In genomic region chr19:53093294-53093693, GRCm38 (mm10) we compare ENCODE assay signal across 29 mouse cellular contexts. TPM values are rescaled to one million over a fixed set of nuclear protein-coding genes. Genes with fewer than 3 reads are reported as not detected.
DNase-seq lines count a peak whose midpoint lies in the region; ATAC-seq and TF ChIP-seq lines count a peak whose summit lies in the region.
"Had no signal": no experiment of that assay in that cellular context is flagged by ENCODE, and none has a peak within 500 bp of the region (broad histone marks: within the 10 kb centered on the region; RNA-seq: fewer than 3 reads in every experiment).

No protein-coding gene starts in this region.

- H3K27me3 ChIP-seq in heart, embryonic 10.5 days (ENCODE audit: insufficient read depth, poor library complexity, severe bottlenecking): no peaks in the 10 kb centered on the region
- H3K27me3 ChIP-seq in liver, embryonic 14.5 days (ENCODE audit: control insufficient read depth, insufficient read depth, low read length): no peaks in the 10 kb centered on the region
- no peaks in the 10 kb centered on the region for H3K27me3 ChIP-seq in midbrain, embryonic 15.5 days (replicated peaks)
- H3K27me3 ChIP-seq: heart, embryonic 13.5 days; midbrain, embryonic 13.5 days; neural tube, embryonic 12.5 days had no signal

- H3K9ac ChIP-seq in liver, embryonic 14.5 days (replicated peaks): no peak overlapping the region; the same call in 1 of the 2 replicates
- H3K9ac ChIP-seq in midbrain, embryonic 15.5 days: no peak overlapping the region
- H3K9ac ChIP-seq: heart, embryonic 13.5 days; midbrain, embryonic 13.5 days; neural tube, embryonic 12.5 days had no signal

- no peak for TF ChIP-seq CTCF in liver, embryonic 14.5 days (IDR thresholded peaks at IDR 0.05; ENCODE audit: low read depth)

- 30% methylated on average over 3 of the region's 3 CpGs for WGBS in heart, embryonic 10.5 days
- WGBS in liver, embryonic 14.5 days (ENCODE audit: insufficient replicate concordance): 5% methylated on average over 3 of the region's 3 CpGs
- WGBS in midbrain, embryonic 15.5 days: 93% methylated on average over 3 of the region's 3 CpGs

- H3K4me1 ChIP-seq in heart, embryonic 10.5 days: peaks cover 25% of the 10 kb centered on the region
- H3K4me1 ChIP-seq in liver, embryonic 14.5 days (replicated peaks; ENCODE audit: control insufficient read depth in 2 of 2, insufficient read depth in 2 of 2, low read length in 1 of 2): peaks cover 18 to 36% of the 10 kb centered on the region in 2 experiments
- H3K4me1 ChIP-seq in midbrain, embryonic 15.5 days: 0 out of 2 replicates have a peak, but pooled peaks cover 7% of the 10 kb centered on the region
- H3K4me1 ChIP-seq: neural tube, embryonic 12.5 days had no signal

- ATAC-seq in common myeloid progenitor, adult 5-6 weeks (replicated peaks; ENCODE audit: low read depth, poor library complexity, severe bottlenecking): peak; percentile 71
- peak; percentile 73 for ATAC-seq in liver, embryonic 14.5 days (ENCODE audit: insufficient read depth)
- peak; percentile 67 for ATAC-seq in megakaryocyte-erythroid progenitor cell, adult 5-6 weeks (replicated peaks; ENCODE audit: low FRiP score, low TSS enrichment, poor library complexity, severe bottlenecking)
- ATAC-seq in midbrain, embryonic 15.5 days (replicated peaks): no peak
- ATAC-seq: activated CD4-positive, CD25-positive, alpha-beta regulatory T cell, adult 4 months; forebrain, embryonic 14.5 days; hindbrain, embryonic 16.5 days; intestine, embryonic 16.5 days; midbrain, embryonic 13.5 days had no signal

- H3K9me3 ChIP-seq in heart, embryonic 10.5 days: no peaks in the 10 kb centered on the region
- H3K9me3 ChIP-seq in liver, embryonic 14.5 days (ENCODE audit: control insufficient read depth, low read length): no peaks in the 10 kb centered on the region
- H3K9me3 ChIP-seq in midbrain, embryonic 15.5 days: no peaks in the 10 kb centered on the region
- H3K9me3 ChIP-seq: heart, embryonic 13.5 days; hindbrain, embryonic 10.5 days; megakaryocyte, embryonic 14.5 days; midbrain, embryonic 13.5 days; neural tube, embryonic 12.5 days had no signal

- no peak overlapping the region for H3K4me3 ChIP-seq in heart, embryonic 10.5 days
- H3K4me3 ChIP-seq in liver, embryonic 14.5 days (ENCODE audit: insufficient read depth in 1 of 2, low read depth in 2 of 2, low read length in 2 of 2): no peak overlapping the region
- H3K4me3 ChIP-seq in midbrain, embryonic 15.5 days: no peak overlapping the region
- H3K4me3 ChIP-seq: heart, embryonic 13.5 days; hindbrain, embryonic 10.5 days; megakaryocyte, embryonic 14.5 days; midbrain, embryonic 13.5 days; neural tube, embryonic 12.5 days had no signal

- H3K4me2 ChIP-seq in liver, embryonic 14.5 days (ENCODE audit: low read depth): 0 out of 2 replicates have a peak overlapping the region, but pooled peaks have one; percentile 20
- H3K4me2 ChIP-seq in midbrain, embryonic 15.5 days: no peak overlapping the region
- H3K4me2 ChIP-seq: heart, embryonic 13.5 days; midbrain, embryonic 13.5 days; neural tube, embryonic 12.5 days had no signal

- no peaks in the 10 kb centered on the region for H3K36me3 ChIP-seq in heart, embryonic 10.5 days
- no peaks in the 10 kb centered on the region for H3K36me3 ChIP-seq in liver, embryonic 14.5 days (replicated peaks; ENCODE audit: control insufficient read depth, insufficient read depth, low read depth)
- no peaks in the 10 kb centered on the region for H3K36me3 ChIP-seq in midbrain, embryonic 15.5 days (replicated peaks)
- H3K36me3 ChIP-seq: heart, embryonic 13.5 days; hindbrain, embryonic 10.5 days; midbrain, embryonic 13.5 days; neural tube, embryonic 12.5 days had no signal

- intact Hi-C loops in heart, postnatal 25 days (cut with DNase I): no loop called here

- 0 out of 2 replicates have a peak overlapping the region, but pooled peaks have one; percentile 17 for H3K27ac ChIP-seq in heart, embryonic 10.5 days
- H3K27ac ChIP-seq in liver, embryonic 14.5 days: no peak overlapping the region
- H3K27ac ChIP-seq in midbrain, embryonic 15.5 days: no peak overlapping the region
- H3K27ac ChIP-seq: heart, embryonic 13.5 days; hindbrain, embryonic 10.5 days; midbrain, embryonic 13.5 days; neural tube, embryonic 12.5 days; stomach, postnatal 0 days had no signal

- TF ChIP-seq EP300 in liver, embryonic 14.5 days (IDR thresholded peaks at IDR 0.05; ENCODE audit: low read depth): peak; percentile 70

- DNase-seq in heart, embryonic 10.5 days (ENCODE audit: low spot score): no peak
- DNase-seq in heart, postnatal 25 days (ENCODE audit: low spot score): no peak
- no peak for DNase-seq in liver, embryonic 14.5 days (ENCODE audit: low read depth in 3 of 3, low spot score in 3 of 3)
- DNase-seq in urinary bladder, postnatal 10 days (ENCODE audit: low spot score): no peak
- DNase-seq: adrenal gland, adult 8-10 months; cerebellum, adult 2 months; cerebellum, postnatal 14 days; gastrocnemius, postnatal 25 days; heart, adult 18-20 months; heart, postnatal 10 days; kidney, postnatal 14 days; layer of hippocampus, adult 9-11 months; lung, postnatal 36 days; right cerebral cortex, postnatal 4 days; thymus, adult 18-20 months; thymus, postnatal 36 days had no signal

RNA-seq across cellular contexts. Expression of gene Add3, which starts 46.9 kb away (rescaled TPM):
- 128 and 173 TPM in 2 replicates for polyA plus RNA-seq in heart, embryonic 10.5 days (2016; fragmentation: Nextera tagmentation; extraction: Ambion mirVana)
- 10 to 100 TPM; 50.2 to 53.3 TPM for total RNA-seq in heart, postnatal 25 days (2021)
- 61.2 and 65.6 TPM in 2 replicates for total RNA-seq in common myeloid progenitor, adult 5-6 weeks (2017)
- polyA plus RNA-seq in liver, embryonic 14.5 days (2012; rRNA removed): 8.2 and 12.7 TPM in 2 replicates
- 21.7 and 26.7 TPM in 2 replicates for polyA plus RNA-seq in liver, embryonic 14.5 days (2014; fragmentation: Nextera tagmentation; extraction: Ambion mirVana)
- 21.4 and 29.3 TPM in 2 replicates for total RNA-seq in megakaryocyte-erythroid progenitor cell, adult 5-6 weeks (2014; fragmentation: Nextera tagmentation)
- 37.2 and 52.9 TPM in 2 replicates for total RNA-seq in megakaryocyte-erythroid progenitor cell, adult 5-6 weeks (2017)
- 30.2 and 33.6 TPM in 2 replicates for polyA plus RNA-seq in midbrain, embryonic 15.5 days (2015; fragmentation: Nextera tagmentation; extraction: Ambion mirVana)

RNA-seq across cellular contexts. Expression of gene Xpnpep1, which starts 53.3 kb away (rescaled TPM):
- polyA plus RNA-seq in heart, embryonic 10.5 days (2016; fragmentation: Nextera tagmentation; extraction: Ambion mirVana): 193 and 211 TPM in 2 replicates
- 10 to 100 TPM; 80.0 to 90.6 TPM for total RNA-seq in heart, postnatal 25 days (2021)
- total RNA-seq in common myeloid progenitor, adult 5-6 weeks (2017): 44.8 and 56.4 TPM in 2 replicates
- 47.4 and 51.9 TPM in 2 replicates for polyA plus RNA-seq in liver, embryonic 14.5 days (2012; rRNA removed)
- polyA plus RNA-seq in liver, embryonic 14.5 days (2014; fragmentation: Nextera tagmentation; extraction: Ambion mirVana): 93.9 and 95.1 TPM in 2 replicates
- total RNA-seq in megakaryocyte-erythroid progenitor cell, adult 5-6 weeks (2014; fragmentation: Nextera tagmentation): 103 and 128 TPM in 2 replicates
- total RNA-seq in megakaryocyte-erythroid progenitor cell, adult 5-6 weeks (2017): 73.6 and 186 TPM in 2 replicates
- 124 and 125 TPM in 2 replicates for polyA plus RNA-seq in midbrain, embryonic 15.5 days (2015; fragmentation: Nextera tagmentation; extraction: Ambion mirVana)
